Mouse (Mus musculus) embryo, embryonic 11 days (tissue): ENCODE results near the gene Amfr.

Experiments
- DNase-seq: peaks from one replicate; pipeline ENCODE4 v3.0.0-alpha.2; 2015

Amfr gene

GRCm38 (mm10) chr8:93980141-93980540, 32.5 kb downstream of the Amfr start:
- DNase-seq: no peak

- DNase-seq: no peak
Observed at GRCm38 (mm10) chr8:93976446-93977211, 36.0 kb downstream of the Amfr start.

GRCm38 (mm10) chr8:93975358-93975757, 37.3 kb downstream of the Amfr start:
- no peak for DNase-seq

- no peak for DNase-seq
Observed at GRCm38 (mm10) chr8:93974602-93975186, 37.9 kb downstream of the Amfr start.

- no peak for DNase-seq
Observed at GRCm38 (mm10) chr8:93973831-93974375, 38.7 kb downstream of the Amfr start.

- DNase-seq: no peak
Observed at GRCm38 (mm10) chr8:93972971-93973734, 39.5 kb downstream of the Amfr start.

- DNase-seq: no peak
Observed at GRCm38 (mm10) chr8:93972211-93972610, 40.4 kb downstream of the Amfr start.

GRCm38 (mm10) chr8:93971451-93971850, 41.2 kb downstream of the Amfr start:
- DNase-seq: no peak

GRCm38 (mm10) chr8:93969626-93970340, 42.9 kb downstream of the Amfr start:
- no peak for DNase-seq

GRCm38 (mm10) chr8:93968293-93968692, 44.3 kb downstream of the Amfr start:
- no peak for DNase-seq

GRCm38 (mm10) chr8:93960909-93961308, 51.7 kb downstream of the Amfr start:
- no peak for DNase-seq

GRCm38 (mm10) chr8:93958402-93958801, 54.2 kb downstream of the Amfr start:
- no peak for DNase-seq

- no peak for DNase-seq
Observed at GRCm38 (mm10) chr8:93952511-93952910, 60.1 kb downstream of the Amfr start.

GRCm38 (mm10) chr8:93950133-93950532, 62.5 kb downstream of the Amfr start:
- no peak for DNase-seq

GRCm38 (mm10) chr8:93946397-93946796, 66.2 kb downstream of the Amfr start:
- DNase-seq: no peak

GRCm38 (mm10) chr8:93945781-93946180, 66.9 kb downstream of the Amfr start:
- DNase-seq: no peak

- no peak for DNase-seq
Observed at GRCm38 (mm10) chr8:93941636-93942054, 71.0 kb downstream of the Amfr start.

- DNase-seq: no peak
Observed at GRCm38 (mm10) chr8:93940542-93941423, 71.9 kb downstream of the Amfr start.

- DNase-seq: no peak
Observed at GRCm38 (mm10) chr8:93938193-93938592, 74.4 kb downstream of the Amfr start.

GRCm38 (mm10) chr8:93933288-93933687, 79.4 kb downstream of the Amfr start:
- no peak for DNase-seq

- DNase-seq: peak; percentile 75
Observed at GRCm38 (mm10) chr8:93932873-93933272, 79.8 kb downstream of the Amfr start.

- no peak for DNase-seq
Observed at GRCm38 (mm10) chr8:93931336-93931735, 81.3 kb downstream of the Amfr start.
